Mouse (Mus musculus) hindbrain, embryonic 15.5 days (tissue): ENCODE data around the gene Atp5d. TPM values are rescaled to one million over a fixed set of nuclear protein-coding genes. Genes with fewer than 3 reads are reported as not detected.

Source experiments
- ATAC-seq: fragments of 200-750 bp; cut with Nextera tagmentation; 2 replicates; pipeline ENCODE4 v1.8.0; 2017; ENCODE audit warnings: low read depth, moderate number of reproducible peaks, moderate TSS enrichment; ENCODE audit not compliant: low FRiP score
- H3K27ac ChIP-seq: fragments of 300-500 bp; sonication (generic); replicated peaks from 2 replicates; pipeline ENCODE4 v1.5.1; 2015; ENCODE audit warnings: mild to moderate bottlenecking, inconsistent platforms
- H3K27me3 ChIP-seq: fragments of 300-500 bp; sonication (generic); 2 replicates; pipeline ENCODE4 v1.6.1; 2015; ENCODE audit warnings: control low read depth, inconsistent platforms
- H3K36me3 ChIP-seq: fragments of 300-500 bp; sonication (generic); 2 replicates; pipeline ENCODE4 v1.6.1; 2015; ENCODE audit warnings: control low read depth, inconsistent platforms
- H3K4me1 ChIP-seq: fragments of 300-500 bp; sonication (generic); replicated peaks from 2 replicates; pipeline ENCODE4 v1.6.1; 2015; ENCODE audit warnings: control low read depth, inconsistent platforms
- H3K4me2 ChIP-seq: fragments of 300-500 bp; sonication (generic); 2 replicates; pipeline ENCODE4 v1.6.1; 2015; ENCODE audit warnings: moderate library complexity, mild to moderate bottlenecking, inconsistent platforms
- H3K4me3 ChIP-seq: fragments of 300-500 bp; sonication (generic); 2 replicates; pipeline ENCODE4 v1.5.1; 2015; ENCODE audit warnings: mild to moderate bottlenecking, inconsistent platforms
- H3K9ac ChIP-seq: fragments of 300-500 bp; sonication (generic); 2 replicates; pipeline ENCODE4 v1.6.1; 2015; ENCODE audit warnings: inconsistent platforms
- H3K9me3 ChIP-seq: fragments of 300-500 bp; sonication (generic); 2 replicates; pipeline ENCODE4 v1.6.1; 2016; ENCODE audit warnings: control low read depth, inconsistent platforms
- WGBS: fragments of 180-500 bp; shearing (Covaris S2); methylation state at CpG from one replicate; pipeline ENCODE4 v1.1.7; 2015; 5-methylcytosine and 5-hydroxymethylcytosine counted together
- polyA plus RNA-seq: library from polyadenylated mRNA; unstranded; fragments of >200 nt; fragmentation: Nextera tagmentation; extraction: Ambion mirVana; gene quantifications from 2 replicates; pipeline ENCODE4 v1.2.1, GENCODE M21; 2015

The Atp5d gene
- polyA plus RNA-seq, 1 experiment from 2014 or later, result 517 TPM

DNA sequence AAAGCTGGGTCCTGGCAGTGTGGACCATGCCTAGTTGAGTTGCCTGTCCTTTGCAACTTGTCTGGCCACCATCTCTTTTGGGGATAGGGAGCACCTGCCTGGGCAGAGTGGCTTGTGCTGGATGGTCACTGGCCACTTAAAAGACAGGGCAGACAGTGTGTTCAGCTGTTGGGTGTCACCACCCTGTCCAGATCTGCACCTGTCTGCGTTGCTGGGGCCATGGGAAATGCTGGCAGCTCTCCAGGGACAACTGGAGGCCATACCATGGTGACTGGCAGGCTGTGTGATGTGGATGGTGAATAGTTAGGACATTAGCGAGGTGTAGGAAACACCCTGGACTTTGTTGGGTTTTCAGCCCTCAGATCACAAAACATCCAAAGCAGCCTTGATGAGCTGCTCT is 18.3 kb upstream of the Atp5d start:
- Histone ChIP-seq H3K4me2 (no peak overlapping the region), H3K4me1 (peaks cover 43% of the 10 kb centered on the region), H3K4me3 (no peak overlapping the region), H3K9ac (no peak overlapping the region), H3K27ac (no peak overlapping the region), H3K27me3 (no peaks in the 10 kb centered on the region), H3K36me3 (peaks cover 3% of the 10 kb centered on the region; the same call in 1 of the 2 replicates), H3K9me3 (no peaks in the 10 kb centered on the region)
- WGBS, result 61% methylated on average over 2 of the region's 2 CpGs
- ATAC-seq, result no peak

DNA sequence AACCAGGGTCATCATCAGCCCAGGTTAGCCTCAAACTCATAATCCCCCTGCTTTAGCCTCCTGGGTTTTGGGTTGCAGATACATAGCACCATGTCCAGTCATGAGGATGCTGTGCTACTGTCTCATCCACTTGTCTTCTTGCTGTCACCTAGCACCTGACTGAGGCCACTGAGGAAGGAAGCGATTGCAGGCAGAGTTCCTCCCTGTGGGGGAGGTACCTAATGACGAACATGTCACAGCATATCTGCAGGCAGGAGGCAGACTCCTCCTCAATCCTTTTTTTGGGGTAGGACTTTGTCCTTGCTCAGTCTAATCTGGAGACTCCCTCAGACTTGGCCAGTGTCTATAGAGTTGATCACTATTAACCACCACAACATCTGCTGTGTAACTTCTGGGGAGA is 16.8 kb upstream of the Atp5d start:
- Histone ChIP-seq H3K4me1 (peaks cover 40% of the 10 kb centered on the region), H3K9me3 (no peaks in the 10 kb centered on the region), H3K4me2 (no peak overlapping the region), H3K27me3 (no peaks in the 10 kb centered on the region), H3K27ac (no peak overlapping the region), H3K4me3 (no peak overlapping the region), H3K36me3 (peaks cover 9% of the 10 kb centered on the region; the same call in 1 of the 2 replicates), H3K9ac (no peak overlapping the region)
- ATAC-seq, result no peak
- WGBS, result 94% methylated on average over 2 of the region's 2 CpGs

DNA sequence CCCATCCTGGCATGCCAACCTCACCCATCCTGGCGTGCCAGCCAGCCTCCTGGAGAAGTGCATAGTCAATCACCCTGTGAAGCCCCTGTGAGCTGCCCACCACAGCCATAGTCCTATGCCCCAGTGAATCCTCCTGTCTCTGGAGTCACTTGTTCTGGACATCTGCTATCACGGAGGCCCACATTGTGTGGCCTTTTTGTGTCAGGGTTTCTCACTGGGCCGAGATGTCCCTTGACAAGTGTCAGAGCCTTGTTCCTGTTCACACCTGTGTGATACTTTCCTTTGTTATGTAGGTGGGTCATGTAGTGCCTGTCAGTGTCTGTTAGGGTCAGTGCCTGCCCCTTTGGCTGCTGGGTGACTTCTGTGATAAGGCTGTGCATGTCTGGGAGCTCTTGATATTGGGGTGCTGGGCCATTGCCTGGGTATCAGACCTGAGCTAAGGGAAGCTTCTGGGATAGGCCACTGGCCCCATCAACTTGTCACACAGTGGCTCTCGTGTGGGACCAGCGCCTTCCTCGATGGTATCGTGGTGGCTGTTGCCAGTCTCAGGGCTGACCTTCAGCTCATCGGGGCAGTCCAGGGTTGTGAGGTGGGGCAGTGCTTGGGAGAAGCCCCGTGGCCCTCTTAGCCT is 14.4 kb upstream of the Atp5d start:
- no peaks in the 10 kb centered on the region for H3K9me3 ChIP-seq
- H3K27ac ChIP-seq, result no peak overlapping the region
- H3K4me1 ChIP-seq, result peaks cover 16% of the 10 kb centered on the region
- H3K27me3 ChIP-seq, result no peaks in the 10 kb centered on the region
- no peak overlapping the region for H3K9ac ChIP-seq
- H3K4me2 ChIP-seq, result no peak overlapping the region
- H3K36me3 ChIP-seq, result peaks cover 26% of the 10 kb centered on the region
- H3K4me3 ChIP-seq, result no peak overlapping the region
- WGBS, result 92% methylated on average over 9 of the region's 9 CpGs
- ATAC-seq, result no peak

DNA sequence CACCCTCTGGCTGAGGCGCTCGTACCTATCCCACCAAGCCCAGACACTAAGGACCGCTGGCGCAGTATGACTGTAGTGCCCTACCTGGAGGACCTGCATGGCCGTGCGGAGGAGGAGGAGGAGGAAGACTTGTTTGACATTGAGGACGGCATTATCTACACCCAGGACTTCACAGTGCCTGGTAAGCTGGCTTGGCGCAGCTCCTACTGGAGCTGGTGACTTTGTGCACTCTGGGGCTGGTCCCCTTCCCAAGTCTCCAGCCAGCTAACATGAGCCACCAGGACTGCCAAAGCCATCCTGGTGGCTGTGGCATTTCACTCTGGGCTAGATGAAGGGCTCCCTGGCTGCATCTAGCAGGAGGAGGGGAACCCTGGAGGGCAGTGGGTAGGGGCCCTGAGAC is 10.5 kb upstream of the Atp5d start:
- H3K9ac ChIP-seq, result no peak overlapping the region
- no peak overlapping the region for H3K4me2 ChIP-seq
- peaks cover 49% of the 10 kb centered on the region for H3K36me3 ChIP-seq
- H3K9me3 ChIP-seq, result no peaks in the 10 kb centered on the region
- no peak for ATAC-seq
- H3K4me1 ChIP-seq, result peaks cover 15% of the 10 kb centered on the region
- no peak overlapping the region for H3K27ac ChIP-seq
- H3K27me3 ChIP-seq, result no peaks in the 10 kb centered on the region
- H3K4me3 ChIP-seq, result no peak overlapping the region
- WGBS, result 90% methylated on average over 8 of the region's 8 CpGs

DNA sequence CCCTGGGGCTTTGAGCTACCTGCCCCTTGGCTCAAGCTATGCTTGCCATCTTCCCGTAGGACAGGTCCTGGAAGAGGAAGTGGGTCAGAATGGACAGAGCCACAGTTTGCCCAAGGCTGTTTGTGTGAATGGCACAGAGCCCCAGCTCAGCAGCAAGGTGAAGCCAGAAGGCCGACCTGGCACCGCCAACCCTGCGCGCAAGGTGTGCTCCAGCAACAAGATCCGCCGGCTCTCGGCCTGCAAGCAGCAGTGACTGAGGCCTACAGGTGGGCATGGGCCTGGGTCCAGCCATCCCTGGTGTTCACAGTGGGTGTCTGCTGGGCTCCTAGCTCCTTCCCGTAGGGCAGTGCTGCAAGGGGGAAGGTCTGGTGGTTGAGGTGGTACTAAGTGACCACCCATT is 8.6 kb upstream of the Atp5d start:
- H3K4me2 ChIP-seq, result no peak overlapping the region
- H3K4me3 ChIP-seq, result no peak overlapping the region
- H3K27me3 ChIP-seq, result no peaks in the 10 kb centered on the region
- ATAC-seq, result no peak
- H3K9me3 ChIP-seq, result no peaks in the 10 kb centered on the region
- peaks cover 62% of the 10 kb centered on the region for H3K36me3 ChIP-seq
- no peak overlapping the region for H3K9ac ChIP-seq
- peaks cover 19% of the 10 kb centered on the region for H3K4me1 ChIP-seq
- 90% methylated on average over 9 of the region's 9 CpGs for WGBS
- no peak overlapping the region for H3K27ac ChIP-seq

DNA sequence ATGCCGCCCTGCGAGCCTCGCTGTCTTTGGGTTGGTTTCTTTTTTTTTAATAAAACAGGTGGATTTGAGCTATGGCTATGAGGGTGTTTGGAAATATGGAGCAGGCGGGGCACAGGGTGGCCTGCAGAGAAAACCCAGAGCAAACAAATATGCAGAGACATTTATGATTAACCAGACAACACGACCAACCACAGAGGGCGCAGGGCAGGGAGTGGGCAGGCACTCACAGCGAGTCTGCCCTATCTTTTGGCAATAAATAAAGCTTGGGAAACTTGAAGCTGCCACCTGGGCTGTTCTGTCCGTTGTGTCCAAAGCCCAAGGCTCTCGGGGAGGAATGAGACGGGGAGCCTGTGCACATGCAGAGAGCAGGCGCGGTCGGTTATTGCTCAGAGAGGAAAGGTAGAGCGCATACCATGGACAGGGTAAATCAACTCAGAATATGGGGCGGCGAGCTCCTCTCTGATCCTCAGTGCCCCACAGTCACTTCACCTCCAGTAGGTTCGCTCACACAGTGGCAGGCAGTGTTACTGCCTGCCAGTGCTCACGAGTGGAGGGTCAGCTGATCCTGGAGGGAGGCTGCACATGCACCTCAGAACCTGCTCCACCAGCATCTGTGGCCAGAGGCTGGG is 7.9 kb upstream of the Atp5d start:
- H3K27ac ChIP-seq, result no peak overlapping the region
- no peak for ATAC-seq
- 85% methylated on average over 18 of the region's 18 CpGs for WGBS

DNA sequence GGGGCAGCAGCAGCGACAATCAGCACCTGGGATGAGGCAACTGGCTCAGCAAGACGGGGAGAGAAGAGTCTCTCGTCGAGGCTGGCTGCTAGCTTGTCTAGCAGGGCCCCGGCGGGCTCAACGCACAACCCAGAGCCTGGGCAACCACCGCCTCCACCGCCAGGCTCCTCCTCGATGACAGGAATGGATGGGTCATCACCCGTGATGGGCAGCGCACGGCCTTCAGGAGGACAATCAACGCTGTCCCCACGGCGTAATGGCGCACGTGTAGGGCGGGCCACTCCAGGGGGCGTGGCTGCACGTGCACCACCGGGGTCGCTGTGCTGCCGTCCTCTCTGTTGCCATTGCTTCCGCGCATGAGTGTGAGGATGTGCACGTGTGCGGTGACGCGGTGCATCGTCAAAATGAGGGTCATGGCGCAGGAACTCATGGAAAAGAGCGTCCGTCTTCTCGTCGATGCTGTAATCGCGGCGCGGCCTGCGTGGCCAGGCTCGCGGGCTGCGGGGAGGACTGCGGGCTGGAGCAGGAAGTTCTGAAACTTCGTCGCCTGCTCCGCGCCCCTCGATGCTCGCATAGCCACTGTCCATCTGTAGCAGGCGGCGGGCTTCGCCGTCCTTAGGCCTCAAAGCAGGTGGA is 7.0 kb upstream of the Atp5d start:
- Histone ChIP-seq H3K36me3 (peaks cover 67% of the 10 kb centered on the region), H3K27me3 (no peaks in the 10 kb centered on the region), H3K4me2 (peak overlapping the region; percentile 40), H3K4me3 (no peak overlapping the region), H3K4me1 (peaks cover 27% of the 10 kb centered on the region), H3K9ac (no peak overlapping the region), H3K9me3 (no peaks in the 10 kb centered on the region), H3K27ac (peak overlapping the region; percentile 52)
- ATAC-seq, result peak; percentile 65
- WGBS, result 13% methylated on average over 55 of the region's 55 CpGs

More for the DNA sequence above, 7.9 kb upstream of the Atp5d start:
- H3K9ac ChIP-seq, result no peak overlapping the region
- H3K36me3 ChIP-seq, result peaks cover 67% of the 10 kb centered on the region
- no peaks in the 10 kb centered on the region for H3K27me3 ChIP-seq
- no peak overlapping the region for H3K4me2 ChIP-seq
- no peak overlapping the region for H3K4me3 ChIP-seq
- peaks cover 19% of the 10 kb centered on the region for H3K4me1 ChIP-seq
- no peaks in the 10 kb centered on the region for H3K9me3 ChIP-seq

DNA sequence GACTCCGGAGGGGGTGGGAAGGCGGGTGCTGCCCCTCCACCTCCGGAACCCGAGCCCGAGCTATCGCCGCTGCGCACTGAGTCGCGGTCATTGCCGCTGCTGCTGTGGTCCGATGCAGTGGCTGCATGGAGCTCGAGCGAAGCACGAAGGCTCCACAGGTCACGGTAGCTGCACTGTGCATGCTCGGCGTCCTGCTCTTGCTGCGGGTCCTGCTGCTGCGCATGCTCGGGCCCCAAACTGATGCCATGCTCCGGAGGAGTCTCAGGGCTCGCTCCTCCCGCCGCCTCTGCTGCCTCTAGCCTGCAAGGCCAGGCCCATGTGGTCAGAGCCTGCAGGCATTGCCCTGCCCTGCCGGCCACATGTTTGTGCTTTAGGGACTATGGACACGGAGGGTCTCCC is 6.5 kb upstream of the Atp5d start:
- peak overlapping the region; percentile 40 for H3K4me2 ChIP-seq
- H3K27me3 ChIP-seq, result no peaks in the 10 kb centered on the region
- ATAC-seq, result peak; percentile 8; the same call in 1 of the 2 replicates
- no peak overlapping the region for H3K4me3 ChIP-seq
- H3K9me3 ChIP-seq, result no peaks in the 10 kb centered on the region
- H3K36me3 ChIP-seq, result peaks cover 67% of the 10 kb centered on the region
- no peak overlapping the region for H3K9ac ChIP-seq
- peaks cover 32% of the 10 kb centered on the region for H3K4me1 ChIP-seq
- peak overlapping the region; percentile 52 for H3K27ac ChIP-seq
- WGBS, result 31% methylated on average over 27 of the region's 27 CpGs

DNA sequence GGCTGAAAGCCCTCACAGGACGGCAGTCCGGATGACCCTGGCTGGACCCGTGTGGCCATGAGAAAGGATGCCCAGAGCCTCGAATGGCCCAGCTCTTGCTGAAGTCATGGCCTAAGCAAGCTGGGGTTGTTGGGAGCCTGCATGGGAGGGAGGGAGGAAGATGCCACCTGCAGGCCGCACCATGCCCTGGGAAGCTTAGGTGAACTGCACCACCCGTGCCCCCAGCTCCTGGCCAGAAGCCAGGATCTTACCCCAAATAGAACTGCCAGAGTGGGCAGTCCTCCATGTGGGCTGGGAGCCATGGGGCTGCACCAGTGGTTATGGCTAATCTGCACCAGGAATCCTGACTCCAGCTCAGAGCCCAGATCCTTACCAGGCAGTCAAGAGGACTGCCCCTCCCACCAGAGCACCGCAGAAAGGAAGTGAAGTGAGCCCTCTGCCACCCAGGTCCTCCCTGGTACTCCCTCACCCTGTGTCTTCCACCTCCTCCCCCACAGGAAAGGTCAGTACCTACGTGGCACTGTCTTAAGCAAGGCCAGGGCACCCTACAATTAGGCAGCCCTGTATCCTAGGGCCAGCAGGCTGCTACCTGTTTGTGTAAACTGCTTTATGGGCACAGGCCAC is 5.1 kb upstream of the Atp5d start:
- no peak for ATAC-seq
- H3K9ac ChIP-seq, result no peak overlapping the region
- no peaks in the 10 kb centered on the region for H3K27me3 ChIP-seq
- no peak overlapping the region for H3K27ac ChIP-seq
- peaks cover 46% of the 10 kb centered on the region for H3K4me1 ChIP-seq
- WGBS, result 74% methylated on average over 8 of the region's 8 CpGs
- H3K9me3 ChIP-seq, result no peaks in the 10 kb centered on the region
- no peak overlapping the region for H3K4me2 ChIP-seq
- no peak overlapping the region for H3K4me3 ChIP-seq
- H3K36me3 ChIP-seq, result peaks cover 57% of the 10 kb centered on the region

DNA sequence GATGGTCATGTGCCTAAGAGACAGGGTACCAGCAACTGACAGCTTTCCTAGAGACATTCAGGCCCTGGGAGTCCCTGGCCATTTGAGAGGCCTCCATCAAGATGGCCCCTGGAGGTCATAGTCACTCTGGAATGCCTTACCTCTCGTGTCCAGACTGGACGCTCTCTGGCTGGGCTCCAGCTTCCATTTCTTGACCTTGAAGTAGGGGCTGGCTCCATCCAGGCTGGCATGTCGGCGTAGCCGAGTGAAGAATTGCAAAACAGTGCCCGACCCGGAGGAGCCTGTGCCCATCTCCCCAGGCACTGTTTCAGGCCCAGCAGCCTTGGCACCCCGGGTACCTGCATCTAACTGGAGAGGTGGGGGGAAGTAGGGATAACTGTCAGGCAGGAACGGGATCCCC is 4.0 kb upstream of the Atp5d start:
- H3K4me2 ChIP-seq, result no peak overlapping the region
- no peak overlapping the region for H3K27ac ChIP-seq
- H3K36me3 ChIP-seq, result peaks cover 46% of the 10 kb centered on the region
- WGBS, result 93% methylated on average over 9 of the region's 9 CpGs
- H3K27me3 ChIP-seq, result no peaks in the 10 kb centered on the region
- no peak overlapping the region for H3K9ac ChIP-seq
- peaks cover 50% of the 10 kb centered on the region for H3K4me1 ChIP-seq
- no peak overlapping the region for H3K4me3 ChIP-seq
- H3K9me3 ChIP-seq, result no peaks in the 10 kb centered on the region
- no peak for ATAC-seq

DNA sequence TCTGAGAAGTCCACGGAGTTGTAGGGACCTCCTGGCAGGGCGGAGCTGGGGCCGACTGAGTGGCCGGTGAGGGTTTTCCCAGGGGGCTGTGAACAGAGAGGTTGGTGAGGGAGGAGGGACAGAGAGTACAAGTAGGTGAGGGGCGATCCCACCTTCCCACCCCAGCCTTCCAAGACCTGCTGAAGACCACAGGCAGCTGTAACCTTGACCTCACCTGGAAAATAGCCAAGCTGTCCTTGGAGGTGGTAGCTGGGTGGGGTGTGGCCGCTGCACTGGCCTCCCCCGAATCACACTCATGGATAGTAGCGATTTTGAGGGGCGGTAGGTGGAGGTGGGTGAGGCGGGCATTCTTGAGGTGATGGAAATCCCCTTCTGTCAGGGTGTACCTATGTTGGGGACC is 3.3 kb upstream of the Atp5d start:
- WGBS, result 85% methylated on average over 10 of the region's 10 CpGs
- H3K4me1 ChIP-seq, result peaks cover 51% of the 10 kb centered on the region
- H3K36me3 ChIP-seq, result peaks cover 39% of the 10 kb centered on the region

DNA sequence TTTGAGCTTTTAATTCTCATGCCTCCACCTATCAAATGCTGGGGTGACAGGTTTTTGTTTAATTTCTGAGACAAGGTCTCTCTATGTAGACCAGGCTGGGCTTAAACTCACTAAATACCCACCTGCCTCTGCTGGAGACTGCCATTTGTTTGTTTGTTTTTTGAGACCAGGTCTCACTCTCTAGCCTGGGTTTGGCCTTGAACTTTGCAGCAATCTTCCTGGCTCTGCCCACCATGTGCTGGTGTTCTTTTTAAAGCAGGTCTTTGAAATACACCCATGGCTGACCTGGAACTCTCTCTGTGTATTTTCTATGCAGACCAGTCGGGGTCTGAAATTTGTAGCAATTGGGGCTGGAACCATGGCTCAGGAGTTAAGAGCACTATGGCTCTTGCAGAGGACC is 2.8 kb upstream of the Atp5d start:
- H3K36me3 ChIP-seq, result peaks cover 35% of the 10 kb centered on the region
- ATAC-seq, result no peak
- 91% methylated on average over 1 of the region's 1 CpGs for whole genome bisulfite sequencing
- H3K9me3 ChIP-seq, result no peaks in the 10 kb centered on the region
- no peak overlapping the region for H3K4me2 ChIP-seq
- H3K27me3 ChIP-seq, result no peaks in the 10 kb centered on the region
- peaks cover 53% of the 10 kb centered on the region for H3K4me1 ChIP-seq
- H3K27ac ChIP-seq, result no peak overlapping the region
- no peak overlapping the region for H3K4me3 ChIP-seq
- H3K9ac ChIP-seq, result no peak overlapping the region

More for the DNA sequence above, 3.3 kb upstream of the Atp5d start:
- Histone ChIP-seq H3K27ac (no peak overlapping the region), H3K4me2 (no peak overlapping the region), H3K9me3 (no peaks in the 10 kb centered on the region), H3K27me3 (no peaks in the 10 kb centered on the region), H3K4me3 (no peak overlapping the region), H3K9ac (no peak overlapping the region)
- no peak for ATAC-seq
